Mouse (Mus musculus) CH12.LX (cell line): Measurements from ENCODE around the gene 2900011O08Rik.

Source experiments
- CTCF ChIP-seq, 2 experiments: IDR thresholded peaks in 1 of 2; conservative IDR thresholded peaks in 1 of 2; 2 replicates each; pipeline ENCODE4 v1.5.1; 2011 to 2012; ENCODE audit warnings: low read depth in 2 of 2, low read length in 2 of 2, improper control_type of control experiment in 1 of 2, inconsistent platforms in 1 of 2, mild to moderate bottlenecking in 1 of 2, moderate library complexity in 1 of 2
- POLR2A ChIP-seq: IDR thresholded peaks from 2 replicates; pipeline ENCODE4 v1.6.1; 2011; ENCODE audit warnings: low read depth, mild to moderate bottlenecking, improper control_type of control experiment, low read length
- RCOR1 ChIP-seq: conservative IDR thresholded peaks from 2 replicates; pipeline ENCODE4 v1.6.1; 2012; ENCODE audit warnings: low read depth, mild to moderate bottlenecking, inconsistent platforms, low read length, improper control_type of control experiment
- ZMIZ1 ChIP-seq: IDR thresholded peaks from 2 replicates; pipeline ENCODE4 v1.6.1; 2012; ENCODE audit warnings: low read depth, mild to moderate bottlenecking, inconsistent platforms, low read length, improper control_type of control experiment

DNA sequence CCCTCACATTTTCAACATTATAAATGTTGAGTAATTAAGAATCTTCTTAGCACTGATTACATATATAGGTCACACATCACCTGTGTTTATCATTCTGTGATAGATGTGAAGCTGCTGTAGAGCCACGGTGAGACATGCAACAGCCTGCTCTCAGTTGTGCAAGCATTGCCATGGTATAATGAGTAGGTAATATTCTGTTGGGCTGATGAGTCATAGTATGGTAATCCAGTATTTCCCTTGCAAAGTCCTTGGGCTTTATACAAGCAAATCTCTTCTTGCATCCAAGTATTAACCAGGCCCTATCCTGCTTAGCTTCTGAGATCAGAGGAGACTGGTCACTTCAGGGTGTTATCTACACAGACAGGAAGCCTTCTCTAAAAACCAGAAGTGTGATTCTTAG lies 17.3 kb upstream of the 2900011O08Rik start:
- TF ChIP-seq POLR2A (no peak), CTCF (conservative IDR thresholded peaks at IDR 0.05 in 1 of 2, IDR thresholded peaks at IDR 0.05 in 1 of 2; ENCODE audit: low read depth in 2 of 2, low read length in 2 of 2) (no peak), ZMIZ1 (no peak), RCOR1 (no peak)
